Mouse (Mus musculus) left cerebral cortex, postnatal 14 days (tissue): ENCODE data around the gene Ptk6. TPM values are rescaled to one million over a fixed set of nuclear protein-coding genes. Genes with fewer than 3 reads are reported as not detected.
"Not testable (repeated sequence)": the region's sequence is repeated elsewhere in the genome, so short reads cannot be mapped to it uniquely, and the experiment has no call there.

Experiments used
- DNase-seq, 2 experiments: peaks; one replicate each; pipeline ENCODE4 v3.0.0; 2021 to 2022; ENCODE audit warnings: low spot score in 2 of 2, mixed read lengths in 1 of 2
- intact Hi-C: fragments of 180-260 bp; cut with DNase I; formaldehyde crosslinking; loops from one replicate; pipeline ENCODE4 v1.15.1; 2025
- total RNA-seq, 2 experiments: library from RNA; stranded (reverse); gene quantifications; 2 replicates each; pipeline ENCODE4 v1.2.3; 2021

The Ptk6 gene
- total RNA-seq, 2 experiments from 2014 or later: 0.08 TPM; not detected in 1

GRCm38 (mm10) chr2:181224994-181225393 lies 22.4 kb upstream of the Ptk6 start:
- intact Hi-C loops: no loop called here
- no peak for DNase-seq

GRCm38 (mm10) chr2:181220361-181220760 lies 17.8 kb upstream of the Ptk6 start:
- intact Hi-C loops: no loop called here
- no peak for DNase-seq

DNA sequence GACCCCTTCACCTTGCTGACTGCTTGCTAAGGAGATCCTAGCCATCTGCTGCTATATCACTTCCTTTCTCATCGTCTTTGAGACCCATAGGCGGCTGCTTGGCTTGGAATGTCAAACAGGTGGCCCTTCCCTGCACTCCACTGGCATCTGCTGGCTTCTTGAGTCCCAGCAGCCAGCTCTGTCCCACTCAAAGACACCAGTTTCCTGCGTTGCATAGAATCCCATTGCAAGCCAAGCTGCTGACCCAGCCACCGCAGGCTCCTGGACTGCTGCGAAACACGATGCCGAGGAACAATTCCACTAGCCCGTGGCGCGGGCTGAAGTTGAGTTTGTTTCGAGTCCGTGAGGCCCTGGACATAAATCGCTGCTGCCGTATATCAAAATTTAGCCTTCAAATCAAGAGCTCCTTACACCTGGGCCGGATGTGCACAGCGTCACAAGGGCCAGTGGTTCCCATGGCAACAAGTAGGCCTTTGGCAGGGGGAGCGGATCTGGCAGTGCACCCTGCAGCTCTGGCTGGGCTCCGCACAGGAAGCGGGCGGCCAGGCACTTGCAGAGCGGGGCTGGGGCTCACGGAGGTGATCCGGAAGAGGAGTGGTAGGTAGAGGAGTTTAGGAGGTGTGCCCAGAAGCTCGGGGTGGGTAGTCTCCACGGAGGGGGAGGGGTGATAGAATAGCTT lies 17.1 kb upstream of the Ptk6 start, which contains the start of gene Fndc11:
Gene Fndc11 (plus strand): TSS at position 476 of the 679 bp plus-strand sequence.
- DNase-seq: peak; percentile 40 to 62
- intact Hi-C loops: no loop called here

- intact Hi-C loops: no loop called here
These were observed 16.4 kb upstream of the Ptk6 start for GRCm38 (mm10) chr2:181218881-181219485.

GRCm38 (mm10) chr2:181216037-181216436 lies 13.4 kb upstream of the Ptk6 start:
- intact Hi-C loops: no loop called here
- no peak for DNase-seq

More at GRCm38 (mm10) chr2:181218881-181219485, 16.4 kb upstream of the Ptk6 start:
- DNase-seq: no peak

- no peak for DNase-seq
- intact Hi-C loops: no loop called here
These were observed 10.4 kb upstream of the Ptk6 start, which contains the start of gene Srms for GRCm38 (mm10) chr2:181213021-181213445. TSS of gene Srms (minus strand) at chr2:181213185.

DNA sequence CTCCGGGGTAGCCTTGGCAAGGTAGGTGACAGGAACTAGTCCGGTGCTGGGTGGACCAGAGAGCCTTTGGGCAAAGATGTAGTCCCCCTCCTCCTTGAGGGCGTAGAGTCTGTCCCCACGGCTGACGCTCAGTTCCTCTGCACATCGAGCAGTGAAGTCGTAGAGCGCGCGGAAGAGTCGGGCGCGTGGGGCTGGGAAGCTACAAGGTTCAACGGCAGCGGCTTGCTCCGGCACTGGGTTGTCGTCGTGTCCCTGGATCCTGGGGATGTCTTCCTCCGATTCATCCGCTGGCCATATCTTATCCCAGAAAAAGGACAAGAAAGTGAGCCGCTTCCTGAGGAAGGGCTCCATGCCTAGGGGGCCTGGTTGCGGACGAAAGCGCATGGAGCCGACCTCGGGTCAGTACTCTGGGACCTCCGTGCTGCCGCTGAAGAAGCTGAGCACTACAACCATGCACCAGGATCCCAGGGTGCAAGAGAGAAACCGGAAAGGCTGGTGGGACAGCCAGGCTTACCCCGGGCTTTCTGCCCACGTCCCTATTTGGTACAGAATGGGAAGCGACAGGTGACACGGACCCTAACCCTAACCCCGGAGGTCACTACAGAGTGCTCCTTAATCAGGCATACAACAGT lies 9.9 kb upstream of the Ptk6 start:
- DNase-seq: no peak

GRCm38 (mm10) chr2:181206118-181206517 lies 3.5 kb upstream of the Ptk6 start:
- intact Hi-C loops: no loop called here
- DNase-seq: no peak

More for the DNA sequence above, 9.9 kb upstream of the Ptk6 start:
- intact Hi-C loops: no loop called here

GRCm38 (mm10) chr2:181205678-181206077 lies 3.1 kb upstream of the Ptk6 start:
- intact Hi-C loops: no loop called here

GRCm38 (mm10) chr2:181202886-181203285 lies 297 bp upstream of the Ptk6 start:
- DNase-seq: no peak
- intact Hi-C loops: no loop called here

More at GRCm38 (mm10) chr2:181205678-181206077, 3.1 kb upstream of the Ptk6 start:
- DNase-seq: no peak

DNA sequence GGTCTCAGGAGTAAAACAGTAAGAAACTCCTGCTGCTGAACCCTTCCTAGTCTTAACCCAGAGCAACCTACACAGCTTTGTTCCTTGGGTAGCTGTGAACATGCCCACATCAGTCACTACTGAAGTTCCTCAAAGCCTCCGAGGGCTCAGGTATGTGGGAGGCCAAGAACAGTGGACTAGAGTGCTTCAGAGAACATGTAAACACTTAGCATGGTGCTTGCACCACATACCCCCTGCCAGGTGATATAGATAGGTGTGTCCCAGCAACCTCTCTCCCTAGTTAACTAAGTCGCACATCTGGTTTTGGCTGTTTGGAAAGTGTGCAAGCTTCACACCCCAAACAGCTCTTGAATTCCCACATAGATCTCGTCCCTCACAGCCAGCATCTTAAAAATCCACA lies 983 bp downstream of the Ptk6 start:
- intact Hi-C loops: no loop called here
- DNase-seq: no peak

DNA sequence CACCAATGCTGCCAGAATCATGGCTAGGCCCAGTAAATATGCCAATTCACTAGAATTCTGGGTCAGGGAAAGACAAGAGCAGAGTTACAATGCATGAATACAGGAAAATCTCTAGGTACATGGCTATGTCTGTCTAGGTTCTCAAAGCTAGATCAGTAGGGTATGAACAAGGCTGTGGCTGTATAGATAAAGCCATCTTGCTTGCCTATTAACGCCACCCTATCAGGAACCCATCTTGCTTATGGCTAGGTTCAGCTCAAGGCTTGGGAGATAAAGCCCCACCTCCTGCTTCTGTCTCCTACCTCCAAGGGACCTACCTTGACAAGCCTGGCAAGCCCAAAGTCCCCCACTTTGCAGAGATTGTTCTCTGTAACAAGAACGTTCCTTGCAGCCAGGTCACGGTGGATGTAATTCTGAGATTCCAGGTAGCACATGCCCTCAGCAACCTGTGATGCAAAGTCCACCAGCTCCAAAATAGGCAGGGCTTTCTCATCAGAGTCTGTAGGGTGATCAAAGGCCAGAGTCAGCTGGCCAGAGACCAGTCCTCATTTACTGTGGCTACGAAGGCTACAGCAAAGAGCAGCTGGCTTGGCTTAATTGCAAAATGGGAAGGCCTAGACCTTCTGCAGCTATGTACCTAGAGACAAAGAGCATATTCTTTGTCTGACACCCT lies 5.8 kb downstream of the Ptk6 start:
- intact Hi-C loops: no loop called here

GRCm38 (mm10) chr2:181193044-181193443 lies 9.5 kb downstream of the Ptk6 start:
- DNase-seq: no peak
- intact Hi-C loops: no loop called here

More for the DNA sequence above, 5.8 kb downstream of the Ptk6 start:
- no peak for DNase-seq

GRCm38 (mm10) chr2:181191936-181192335 lies 10.7 kb downstream of the Ptk6 start:
- intact Hi-C loops: no loop called here

DNA sequence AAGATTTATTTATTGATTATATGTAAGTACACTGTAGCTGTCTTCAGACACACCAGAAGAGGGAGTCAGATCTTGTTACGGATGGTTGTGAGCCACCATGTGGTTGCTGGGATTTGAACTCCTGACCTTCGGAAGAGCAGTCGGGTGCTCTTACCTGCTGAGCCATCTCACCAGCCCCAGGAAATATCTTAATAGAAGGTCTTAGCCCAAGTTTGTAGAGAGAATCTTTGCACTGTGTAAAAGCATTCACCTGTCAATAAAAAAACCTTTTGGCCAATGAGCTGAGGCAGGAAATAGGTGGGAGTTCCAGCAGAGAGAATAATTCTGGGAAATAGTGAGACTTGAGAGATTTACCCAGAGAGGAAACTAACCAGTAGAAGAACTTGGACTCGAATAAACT lies 11.2 kb downstream of the Ptk6 start:
- intact Hi-C loops, DNase-seq: not testable (repeated sequence)

More at GRCm38 (mm10) chr2:181191936-181192335, 10.7 kb downstream of the Ptk6 start:
- DNase-seq: no peak

- intact Hi-C loops: no loop called here
- DNase-seq: no peak
These were observed 13.3 kb downstream of the Ptk6 start for GRCm38 (mm10) chr2:181189321-181189720.

GRCm38 (mm10) chr2:181188681-181189080 lies 13.9 kb downstream of the Ptk6 start:
- intact Hi-C loops: no loop called here
- DNase-seq: no peak

DNA sequence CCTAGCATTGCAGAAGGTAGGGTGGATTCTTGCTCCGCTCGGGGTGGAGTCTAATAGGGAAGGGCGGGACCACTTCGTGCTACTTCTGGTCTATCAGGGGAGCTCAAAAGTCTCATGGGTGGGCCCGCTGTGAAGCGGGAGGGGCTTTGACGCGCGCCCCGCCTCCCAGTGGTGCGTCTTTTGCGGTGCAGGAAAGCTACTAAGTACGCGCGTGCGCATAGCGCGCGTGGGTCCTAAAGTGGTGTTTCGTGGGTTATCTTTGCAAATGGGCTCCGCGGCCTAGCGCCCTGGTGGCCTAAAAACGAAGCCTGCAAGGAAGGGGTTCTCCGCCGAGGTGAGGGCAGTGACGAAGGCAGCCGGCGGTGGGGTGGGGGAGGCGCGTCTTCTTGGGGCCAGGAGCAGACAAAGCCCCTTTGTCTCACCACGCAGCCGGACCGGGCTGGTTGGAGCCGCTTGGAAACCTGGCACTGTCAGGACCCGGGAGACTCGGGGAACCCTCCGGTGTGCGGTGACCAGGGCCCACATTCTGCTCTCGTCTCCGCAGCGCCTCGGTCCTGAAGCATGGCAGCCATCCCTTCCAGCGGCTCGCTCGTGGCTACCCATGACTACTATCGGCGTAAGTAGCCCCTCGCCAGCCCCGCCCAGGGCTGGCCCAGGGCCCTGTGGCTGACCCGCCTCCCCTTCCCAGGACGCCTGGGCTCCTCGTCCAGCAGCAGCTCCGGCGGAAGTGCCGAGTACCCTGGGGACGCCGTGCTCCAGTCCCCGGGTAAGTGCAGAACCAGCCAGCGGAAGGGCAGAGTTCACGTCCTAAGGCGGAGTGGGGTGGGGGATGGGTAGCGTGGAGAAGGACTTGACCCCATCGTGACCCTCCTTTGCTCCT lies 15.2 kb downstream of the Ptk6 start, which contains the start of gene Ppdpf:
Gene Ppdpf (plus strand): TSS at position 127 of the 880 bp plus-strand sequence.
- peak; percentile 94 for DNase-seq
- intact Hi-C loops: loop anchor here (2.0 kb wide), 1 partner anchor 119 kb away; no protein-coding TSS in a partner anchor

GRCm38 (mm10) chr2:181186635-181187034 lies 16.0 kb downstream of the Ptk6 start:
- DNase-seq: peak; percentile 91 to 93
- intact Hi-C loops: loop anchor here (1.0 to 2.0 kb wide), 2 partner anchors 120 to 148 kb away; no protein-coding TSS in a partner anchor
